Mouse (Mus musculus) lung, embryonic 14.5 days (tissue): Measurements from ENCODE around the gene Evx1. TPM values are rescaled to one million over a fixed set of nuclear protein-coding genes. Genes with fewer than 3 reads are reported as not detected.
"Not testable (repeated sequence)": the region's sequence is repeated elsewhere in the genome, so short reads cannot be mapped to it uniquely, and the experiment has no call there.

Experiments
- ATAC-seq: fragments of 200-750 bp; cut with Nextera tagmentation; 2 replicates; pipeline ENCODE4 v1.8.0; 2017; ENCODE audit warnings: mild to moderate bottlenecking, moderate TSS enrichment, moderate library complexity; ENCODE audit not compliant: insufficient read depth
- DNase-seq: peaks from one replicate; pipeline ENCODE4 v3.0.0-alpha.2; 2015
- H3K27ac ChIP-seq: fragments of 300-500 bp; sonication (generic); 2 replicates; pipeline ENCODE4 v1.5.1; 2014; ENCODE audit warnings: low read depth, mild to moderate bottlenecking, moderate library complexity
- H3K27me3 ChIP-seq: fragments of 300-500 bp; sonication (generic); 2 replicates; pipeline ENCODE4 v1.6.1; 2014; ENCODE audit warnings: low read length, control low read depth; ENCODE audit not compliant: insufficient read depth
- H3K36me3 ChIP-seq: fragments of 300-500 bp; sonication (generic); 2 replicates; pipeline ENCODE4 v1.6.1; 2014; ENCODE audit warnings: control low read depth; ENCODE audit not compliant: insufficient read depth
- H3K4me1 ChIP-seq: fragments of 300-500 bp; sonication (generic); 2 replicates; pipeline ENCODE4 v1.6.1; 2014; ENCODE audit warnings: antibody characterized with exemption, control low read depth; ENCODE audit not compliant: insufficient read depth
- H3K4me2 ChIP-seq: fragments of 300-500 bp; sonication (generic); 2 replicates; pipeline ENCODE4 v1.6.1; 2014; ENCODE audit warnings: mild to moderate bottlenecking
- H3K4me3 ChIP-seq: fragments of 300-500 bp; sonication (generic); 2 replicates; pipeline ENCODE4 v1.5.1; 2014; ENCODE audit warnings: low read depth, low read length
- H3K9ac ChIP-seq: fragments of 300-500 bp; sonication (generic); 2 replicates; pipeline ENCODE4 v1.6.1; 2014
- H3K9me3 ChIP-seq: fragments of 300-500 bp; sonication (generic); 2 replicates; pipeline ENCODE4 v1.6.1; 2016; ENCODE audit warnings: low read depth, low read length, control low read depth
- CTCF ChIP-seq: IDR thresholded peaks from 2 replicates; pipeline ENCODE4 v1.5.1; 2016; ENCODE audit warnings: antibody characterized with exemption, low read depth
- WGBS: fragments of 180-500 bp; shearing (Covaris S2); extraction: QIAGEN DNeasy Blood & Tissue Kit; methylation state at CpG from one replicate; pipeline ENCODE4 v1.1.7; 2014; 5-methylcytosine and 5-hydroxymethylcytosine counted together
- polyA plus RNA-seq: library from polyadenylated mRNA; unstranded; fragments of >200 nt; fragmentation: Nextera tagmentation; extraction: Ambion mirVana; gene quantifications from 2 replicates; pipeline ENCODE4 v1.2.1, GENCODE M21; 2014

Evx1 gene
- polyA plus RNA-seq, 1 experiment from 2014 or later, result not detected

DNA sequence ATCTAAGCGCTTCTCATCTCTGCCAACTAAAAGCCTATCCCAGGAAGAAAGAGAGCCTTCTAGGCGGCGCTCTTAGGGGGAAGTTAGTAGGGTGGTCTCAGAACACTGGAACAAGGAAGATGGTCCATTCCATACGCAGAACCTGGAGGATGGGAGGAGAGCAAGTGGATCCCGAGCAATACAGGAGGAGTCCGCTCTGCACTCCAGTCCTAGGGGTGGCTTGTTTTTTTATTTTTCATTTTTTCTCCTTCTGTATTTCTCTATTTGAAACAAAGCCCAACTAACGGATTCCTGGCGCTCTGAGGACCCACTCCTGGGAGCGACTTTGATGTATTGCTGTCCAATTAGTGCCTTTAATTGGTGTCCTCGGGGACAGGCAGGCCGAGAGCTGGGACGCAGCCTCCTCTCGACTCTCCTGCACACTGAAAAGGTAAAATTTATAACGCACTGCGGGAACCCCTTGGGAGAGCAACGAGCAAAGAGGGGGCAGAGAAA lies 9.5 kb downstream of the Evx1 start:
- no peak overlapping the region for H3K27ac ChIP-seq
- DNase-seq (peak; percentile 18), ATAC-seq (no peak)
- H3K27me3 ChIP-seq, result peaks cover 69% of the 10 kb centered on the region
- no peak for TF ChIP-seq CTCF
- no peaks in the 10 kb centered on the region for H3K9me3 ChIP-seq
- no peak overlapping the region for H3K4me2 ChIP-seq
- H3K9ac ChIP-seq, result no peak overlapping the region
- H3K36me3 ChIP-seq, result no peaks in the 10 kb centered on the region
- H3K4me3 ChIP-seq, result no peak overlapping the region
- WGBS, result 2% methylated on average over 16 of the region's 16 CpGs
- H3K4me1 ChIP-seq, result no peaks in the 10 kb centered on the region

DNA sequence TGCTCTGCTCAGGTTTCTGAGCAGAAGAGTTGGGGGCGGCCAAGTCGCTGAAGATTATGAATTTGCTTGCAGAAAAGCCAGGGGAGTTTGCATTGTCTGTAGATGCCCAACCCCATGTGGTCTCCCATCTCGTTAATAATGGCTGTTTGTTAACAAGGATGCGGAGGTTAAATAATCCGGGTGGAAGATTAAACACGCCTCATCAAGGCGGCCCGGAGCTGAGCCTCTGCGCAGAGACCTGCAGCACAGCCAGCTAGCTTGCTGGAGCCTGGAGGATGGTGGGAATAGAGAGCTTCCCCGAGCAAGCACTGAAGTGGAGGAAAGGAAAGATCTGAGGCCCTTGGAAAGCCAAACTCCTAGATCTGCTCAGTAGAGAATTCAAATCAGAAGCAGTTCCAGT lies 10.0 kb downstream of the Evx1 start:
- Histone ChIP-seq H3K27ac (no peak overlapping the region), H3K9ac (no peak overlapping the region), H3K9me3 (no peaks in the 10 kb centered on the region), H3K4me1 (no peaks in the 10 kb centered on the region), H3K4me3 (no peak overlapping the region), H3K4me2 (no peak overlapping the region), H3K36me3 (no peaks in the 10 kb centered on the region), H3K27me3 (peaks cover 64% of the 10 kb centered on the region)
- TF ChIP-seq CTCF, result no peak
- WGBS, result 4% methylated on average over 10 of the region's 10 CpGs
- DNase-seq (no peak), ATAC-seq (no peak)

DNA sequence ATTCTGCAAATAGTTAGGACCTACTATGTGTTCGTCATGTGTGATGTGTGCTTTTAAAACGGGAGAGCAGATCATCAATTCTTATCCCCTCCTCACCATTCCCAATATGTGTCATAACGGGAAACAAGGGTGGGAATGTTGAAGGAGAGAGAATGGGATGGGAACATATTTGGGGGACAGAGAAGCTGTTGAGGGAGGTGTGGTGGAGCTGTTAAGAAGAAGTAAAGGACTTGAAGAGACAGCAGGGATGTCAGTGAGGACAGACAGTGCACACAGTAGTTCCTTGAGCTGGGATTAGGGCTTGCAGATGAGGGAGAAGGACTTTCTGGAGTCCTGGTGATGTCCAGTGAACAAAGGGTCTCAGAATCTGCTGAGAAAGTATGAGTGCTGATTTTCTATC lies 10.8 kb downstream of the Evx1 start:
- ATAC-seq, result no peak
- WGBS, result 60% methylated on average over 3 of the region's 3 CpGs
- peaks cover 56% of the 10 kb centered on the region for H3K27me3 ChIP-seq

DNA sequence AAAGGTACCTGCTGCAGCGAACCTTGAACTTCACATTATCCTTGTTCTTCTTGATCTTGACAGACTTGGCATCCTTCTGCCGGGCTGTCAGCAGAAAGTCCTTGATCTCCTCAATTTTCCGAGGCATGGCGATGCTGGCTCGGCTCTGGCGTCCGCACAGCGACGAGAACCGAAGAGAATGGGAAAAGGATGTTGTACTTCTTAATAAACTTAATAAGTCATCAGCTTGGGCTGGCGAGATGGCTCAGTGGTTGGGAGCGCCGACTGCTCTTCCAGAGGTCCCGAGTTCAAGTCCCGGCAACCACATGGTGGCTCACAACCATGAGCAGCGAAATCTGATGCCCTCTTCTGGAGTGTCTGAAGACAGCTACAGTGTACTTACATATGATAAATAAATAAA lies 33.5 kb downstream of the Evx1 start:
- not testable (repeated sequence) for H3K4me3 ChIP-seq, H3K27ac ChIP-seq, ATAC-seq, H3K4me2 ChIP-seq, H3K9ac ChIP-seq, H3K9me3 ChIP-seq, H3K36me3 ChIP-seq, H3K27me3 ChIP-seq, H3K4me1 ChIP-seq, DNase-seq
- WGBS, result 92% methylated on average over 15 of the region's 16 CpGs

More for the DNA sequence above, 10.8 kb downstream of the Evx1 start:
- no peaks in the 10 kb centered on the region for H3K36me3 ChIP-seq
- no peak overlapping the region for H3K4me2 ChIP-seq
- no peak overlapping the region for H3K4me3 ChIP-seq
- no peaks in the 10 kb centered on the region for H3K9me3 ChIP-seq
- H3K4me1 ChIP-seq, result no peaks in the 10 kb centered on the region
- TF ChIP-seq CTCF, result no peak
- no peak overlapping the region for H3K27ac ChIP-seq
- no peak overlapping the region for H3K9ac ChIP-seq
- DNase-seq, result no peak

DNA sequence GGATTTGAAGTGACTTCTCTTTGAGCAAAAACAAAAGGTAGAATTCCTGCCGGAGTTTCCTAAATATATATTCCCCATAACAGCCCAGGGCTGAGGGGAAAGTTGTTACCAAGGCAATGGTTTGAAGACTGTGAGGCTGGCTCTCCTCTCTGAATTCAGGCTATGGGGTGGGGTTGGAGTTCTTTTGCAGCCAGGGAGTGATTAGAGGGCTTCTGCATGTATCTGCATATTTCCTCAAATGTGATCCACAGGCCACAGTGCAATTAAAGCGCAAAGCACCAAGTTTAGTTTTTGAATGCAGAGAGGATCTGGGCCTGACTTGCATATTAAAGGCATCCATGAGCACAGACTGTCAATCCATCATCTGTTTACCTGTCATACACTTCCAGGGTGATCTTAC lies 52.7 kb downstream of the Evx1 start:
- H3K27me3 ChIP-seq, result no peaks in the 10 kb centered on the region
- ATAC-seq, result no peak

DNA sequence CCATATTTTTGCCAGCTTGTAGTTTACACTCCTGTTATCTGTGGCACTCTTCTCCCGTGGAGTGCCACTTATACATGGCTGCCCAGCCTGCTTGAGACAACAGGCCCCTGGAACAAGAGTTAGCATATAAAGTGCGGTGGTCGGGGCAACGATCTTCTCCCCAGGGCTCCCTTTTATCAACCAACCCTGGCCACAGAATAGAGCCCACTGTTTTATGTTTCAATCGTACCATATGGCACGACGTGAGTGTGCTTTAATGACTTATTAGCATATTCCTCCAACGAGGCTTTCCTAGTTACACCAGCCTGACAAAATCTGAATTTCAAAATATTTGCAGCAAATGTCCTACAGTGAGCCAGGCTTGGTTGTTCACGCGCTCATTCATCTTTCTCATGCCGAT lies 53.2 kb downstream of the Evx1 start:
- DNase-seq (no peak), ATAC-seq (no peak)
- H3K4me2 ChIP-seq, result no peak overlapping the region
- no peaks in the 10 kb centered on the region for H3K36me3 ChIP-seq
- no peak overlapping the region for H3K4me3 ChIP-seq
- WGBS, result 54% methylated on average over 11 of the region's 11 CpGs
- no peaks in the 10 kb centered on the region for H3K27me3 ChIP-seq
- no peak overlapping the region for H3K9ac ChIP-seq
- no peak overlapping the region for H3K27ac ChIP-seq
- no peak for TF ChIP-seq CTCF
- H3K9me3 ChIP-seq, result no peaks in the 10 kb centered on the region
- 0 out of 2 replicates have a peak, but pooled peaks cover 5% of the 10 kb centered on the region for H3K4me1 ChIP-seq

More for the DNA sequence above, 52.7 kb downstream of the Evx1 start:
- no peaks in the 10 kb centered on the region for H3K9me3 ChIP-seq
- no peak overlapping the region for H3K9ac ChIP-seq
- no peaks in the 10 kb centered on the region for H3K36me3 ChIP-seq
- no peak overlapping the region for H3K4me2 ChIP-seq
- 0 out of 2 replicates have a peak, but pooled peaks cover 5% of the 10 kb centered on the region for H3K4me1 ChIP-seq
- DNase-seq, result no peak
- no peak overlapping the region for H3K4me3 ChIP-seq
- WGBS, result 72% methylated on average over 2 of the region's 2 CpGs
- H3K27ac ChIP-seq, result no peak overlapping the region
- TF ChIP-seq CTCF, result no peak

DNA sequence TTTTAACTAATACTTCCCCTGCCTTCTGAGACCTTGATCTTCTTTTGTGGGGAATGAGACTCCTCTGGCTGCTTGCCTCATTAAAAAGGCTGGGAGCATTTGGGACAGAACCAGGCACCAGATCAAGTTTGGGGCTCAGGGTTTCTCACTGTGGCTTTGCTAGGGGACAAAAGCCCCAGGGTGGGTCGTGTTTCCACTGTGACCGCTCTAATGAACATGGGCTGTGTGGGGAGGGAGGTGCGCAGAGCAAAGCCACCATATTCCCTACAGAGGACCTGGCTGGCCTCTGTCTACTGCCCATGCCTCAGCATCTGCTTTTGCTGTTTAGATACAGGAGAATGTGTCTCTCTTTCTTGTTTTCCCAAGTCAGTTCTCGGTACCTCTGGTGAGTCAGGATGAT lies 53.8 kb downstream of the Evx1 start:
- H3K9ac ChIP-seq, result no peak overlapping the region
- H3K4me2 ChIP-seq, result no peak overlapping the region
- WGBS, result 78% methylated on average over 4 of the region's 4 CpGs
- no peaks in the 10 kb centered on the region for H3K9me3 ChIP-seq
- 0 out of 2 replicates have a peak, but pooled peaks cover 5% of the 10 kb centered on the region for H3K4me1 ChIP-seq
- DNase-seq, result no peak
- no peak overlapping the region for H3K4me3 ChIP-seq
- TF ChIP-seq CTCF, result no peak
- H3K36me3 ChIP-seq, result no peaks in the 10 kb centered on the region
- no peak overlapping the region for H3K27ac ChIP-seq
- no peaks in the 10 kb centered on the region for H3K27me3 ChIP-seq
- no peak for ATAC-seq

Other genes with a start within 250 kb of the Evx1 start
- 1.8 and 1.9 TPM in 2 replicates for gene Hoxa1, start 155.2 kb upstream of the Evx1 start, polyA plus RNA-seq
- gene Hoxa2, start 148.7 kb upstream of the Evx1 start, polyA plus RNA-seq, result 14.4 and 15.2 TPM in 2 replicates
- 2.3 and 2.6 TPM in 2 replicates for gene 5730596B20Rik, start 136.0 kb upstream of the Evx1 start, polyA plus RNA-seq
- 7.0 and 7.7 TPM in 2 replicates for gene Hoxa4, start 121.7 kb upstream of the Evx1 start, polyA plus RNA-seq
- gene Hoxa5, start 108.9 kb upstream of the Evx1 start, polyA plus RNA-seq, result 58.3 and 58.5 TPM in 2 replicates
- 4.0 and 5.1 TPM in 2 replicates for gene Hoxa6, start 104.8 kb upstream of the Evx1 start, polyA plus RNA-seq
- 10.3 and 11.3 TPM in 2 replicates for gene Hoxa3, start 100.2 kb upstream of the Evx1 start, polyA plus RNA-seq
- gene Gm28308, start 100.2 kb upstream of the Evx1 start, polyA plus RNA-seq, result not detected in 2 replicates
- gene Hoxa7, start 91.6 kb upstream of the Evx1 start, polyA plus RNA-seq, result 5.8 and 7.4 TPM in 2 replicates
- gene Hoxa9, start 82.4 kb upstream of the Evx1 start, polyA plus RNA-seq, result 0.19 TPM in 1 of 2 replicates, not detected in the other
- not detected in 2 replicates for gene Hoxa10, start 72.6 kb upstream of the Evx1 start, polyA plus RNA-seq
- gene Hoxa11, start 67.7 kb upstream of the Evx1 start, polyA plus RNA-seq, result not detected in 2 replicates
- gene Hoxa13, start 52.6 kb upstream of the Evx1 start, polyA plus RNA-seq, result not detected in 2 replicates